In genomic region chr8:71495039-71495438, GRCm38 (mm10) we compare ENCODE assay signal across 8 mouse cellular contexts. TPM values are rescaled to one million over a fixed set of nuclear protein-coding genes. Genes with fewer than 3 reads are reported as not detected.
DNase-seq lines count a peak whose midpoint lies in the region; ATAC-seq and TF ChIP-seq lines count a peak whose summit lies in the region.

No protein-coding gene starts in this region.

- peak; percentile 38 for TF ChIP-seq CTCF in C2C12 (IDR thresholded peaks at IDR 0.05; ENCODE audit: control insufficient read depth, insufficient read depth, insufficient read length)

- 26% methylated on average over 16 of the region's 16 CpGs for WGBS in heart, embryonic 12.5 days
- WGBS in kidney, embryonic 15.5 days: 19% methylated on average over 16 of the region's 16 CpGs
- WGBS in liver, embryonic 11.5 days: 33% methylated on average over 16 of the region's 16 CpGs

- H3K4me3 ChIP-seq in C2C12 (ENCODE audit: insufficient read depth, poor library complexity, severe bottlenecking): no peak overlapping the region
- H3K4me3 ChIP-seq in heart, embryonic 12.5 days: no peak overlapping the region
- no peak overlapping the region for H3K4me3 ChIP-seq in kidney, embryonic 15.5 days (replicated peaks)
- H3K4me3 ChIP-seq in liver, embryonic 11.5 days (ENCODE audit: low read depth, low read length): no peak overlapping the region

- peaks cover 8% of the 10 kb centered on the region for H3K79me2 ChIP-seq in C2C12 (ENCODE audit: control insufficient read depth, insufficient read depth)

- peak; percentile 91 for DNase-seq in brain, adult 2 months (ENCODE audit: low read depth, low spot score)
- DNase-seq in liver, embryonic 11.5 days (ENCODE audit: low spot score): peak; percentile 76
- DNase-seq in natural killer cell, adult 2 months (ENCODE audit: low spot score in 2 of 2): peak; percentile 64 to 82
- DNase-seq in splenic B cell, adult 2 months (ENCODE audit: low read depth, low spot score): peak; percentile 90

- ATAC-seq in erythroblast, adult 5-6 weeks (replicated peaks; ENCODE audit: low FRiP score, poor library complexity, severe bottlenecking): peak; percentile 79
- peak; percentile 37; the same call in 1 of the 2 replicates for ATAC-seq in heart, embryonic 12.5 days (ENCODE audit: insufficient number of reproducible peaks, low FRiP score)
- ATAC-seq in kidney, embryonic 15.5 days (replicated peaks; ENCODE audit: low FRiP score): peak; percentile 24; the same call in 1 of the 2 replicates
- peak; percentile 57 for ATAC-seq in liver, embryonic 11.5 days (replicated peaks; ENCODE audit: low FRiP score)

- H3ac ChIP-seq in C2C12 (ENCODE audit: control insufficient read depth, insufficient read length, low read depth): no peak overlapping the region

- H3K79me3 ChIP-seq in C2C12 (ENCODE audit: low read depth): peaks cover under 1% of the 10 kb centered on the region

- H3K9ac ChIP-seq in heart, embryonic 12.5 days: no peak overlapping the region
- no peak overlapping the region for H3K9ac ChIP-seq in kidney, embryonic 15.5 days
- H3K9ac ChIP-seq in liver, embryonic 11.5 days (ENCODE audit: low read depth, low read length): no peak overlapping the region

- H3K36me3 ChIP-seq in C2C12 (ENCODE audit: control insufficient read depth, insufficient read depth): peaks cover 17% of the 10 kb centered on the region
- H3K36me3 ChIP-seq in heart, embryonic 12.5 days: peaks cover 40% of the 10 kb centered on the region
- peaks cover 43% of the 10 kb centered on the region for H3K36me3 ChIP-seq in kidney, embryonic 15.5 days
- peaks cover 26% of the 10 kb centered on the region for H3K36me3 ChIP-seq in liver, embryonic 11.5 days (ENCODE audit: control insufficient read depth, insufficient read depth, low read length)
- no peaks in the 10 kb centered on the region; the same call in 1 of the 2 replicates for H3K36me3 ChIP-seq in splenic B cell, adult 2 months (ENCODE audit: control insufficient read depth, insufficient read depth, low read length, poor library complexity, severe bottlenecking)

- no peaks in the 10 kb centered on the region for H3K27me3 ChIP-seq in C2C12 (ENCODE audit: control insufficient read depth, insufficient read depth, insufficient read length)
- H3K27me3 ChIP-seq in heart, embryonic 12.5 days (replicated peaks): no peaks in the 10 kb centered on the region
- H3K27me3 ChIP-seq in kidney, embryonic 15.5 days: no peaks in the 10 kb centered on the region
- no peaks in the 10 kb centered on the region for H3K27me3 ChIP-seq in liver, embryonic 11.5 days (replicated peaks; ENCODE audit: control insufficient read depth, insufficient read depth, low read length)
- H3K27me3 ChIP-seq in splenic B cell, adult 2 months (ENCODE audit: control insufficient read depth, insufficient read depth, low read length, poor library complexity, severe bottlenecking): no peaks in the 10 kb centered on the region

- H3K4me1 ChIP-seq in heart, embryonic 12.5 days (replicated peaks): peaks cover 50% of the 10 kb centered on the region
- H3K4me1 ChIP-seq in kidney, embryonic 15.5 days: peaks cover 52% of the 10 kb centered on the region
- peaks cover 22% of the 10 kb centered on the region for H3K4me1 ChIP-seq in liver, embryonic 11.5 days (replicated peaks; ENCODE audit: control insufficient read depth, insufficient read depth, low read length)

- H3K9me3 ChIP-seq in heart, embryonic 12.5 days (replicated peaks): no peaks in the 10 kb centered on the region
- no peaks in the 10 kb centered on the region for H3K9me3 ChIP-seq in kidney, embryonic 15.5 days (replicated peaks)
- no peaks in the 10 kb centered on the region for H3K9me3 ChIP-seq in liver, embryonic 11.5 days (ENCODE audit: control insufficient read depth, low read length)

- peak overlapping the region; percentile 27; the same call in 1 of the 2 replicates for H3K4me2 ChIP-seq in heart, embryonic 12.5 days
- H3K4me2 ChIP-seq in kidney, embryonic 15.5 days: peak overlapping the region; percentile 35; the same call in 1 of the 2 replicates
- no peak overlapping the region for H3K4me2 ChIP-seq in liver, embryonic 11.5 days

- peak overlapping the region; percentile 80 for H3K27ac ChIP-seq in heart, embryonic 12.5 days (ENCODE audit: poor library complexity, severe bottlenecking)
- H3K27ac ChIP-seq in kidney, embryonic 15.5 days: peak overlapping the region; percentile 90
- H3K27ac ChIP-seq in liver, embryonic 11.5 days (ENCODE audit: low read depth, low read length): no peak overlapping the region

TF ChIP-seq in C2C12, 6 proteins besides CTCF, POLR2A, EP300 and RAD21:
- TF ChIP-seq CEBPB (IDR thresholded peaks at IDR 0.05; ENCODE audit: low read depth) (no peak), MAX (IDR thresholded peaks at IDR 0.05) (no peak), USF1 (IDR thresholded peaks at IDR 0.05; ENCODE audit: low read depth) (no peak), FOSL1 (IDR thresholded peaks at IDR 0.05; ENCODE audit: insufficient read depth, low read length, poor library complexity, severe bottlenecking) (no peak), MYOD1 (IDR thresholded peaks at IDR 0.05; ENCODE audit: control insufficient read depth, insufficient read length, low read depth) (no peak), MYOG (IDR thresholded peaks at IDR 0.05; ENCODE audit: control insufficient read depth, extremely low read depth, insufficient read length) (no peak)

RNA-seq across cellular contexts. Expression of gene Gtpbp3, which starts 7.1 kb away (rescaled TPM):
- 21.4 TPM for polyA plus RNA-seq in C2C12 (2012; fragmentation: generic; extraction: Trizol)
- total RNA-seq in erythroblast, adult 5-6 weeks (2015; ENCODE audit: low replicate concordance): 0.58 and 3.1 TPM in 2 replicates
- 1.7 and 3.9 TPM in 2 replicates for total RNA-seq in erythroblast, adult 5-6 weeks (2017; ENCODE audit: low replicate concordance)
- polyA plus RNA-seq in heart, embryonic 12.5 days (2016; fragmentation: Nextera tagmentation; extraction: Ambion mirVana): 11.6 and 12.8 TPM in 2 replicates
- 21.3 and 22.9 TPM in 2 replicates for polyA plus RNA-seq in kidney, embryonic 15.5 days (2015; fragmentation: Nextera tagmentation; extraction: Ambion mirVana)
- polyA plus RNA-seq in liver, embryonic 11.5 days (2014; fragmentation: Nextera tagmentation; extraction: Ambion mirVana): 9.5 and 10.4 TPM in 2 replicates

RNA-seq across cellular contexts. Expression of gene Ano8, which starts 9.3 kb away (rescaled TPM):
- polyA plus RNA-seq in C2C12 (2012; fragmentation: generic; extraction: Trizol): 22.1 TPM
- total RNA-seq in erythroblast, adult 5-6 weeks (2015; ENCODE audit: low replicate concordance): 0.21 TPM in 1 of 2 replicates, not detected in the other
- 0.14 TPM in 1 of 2 replicates, not detected in the other for total RNA-seq in erythroblast, adult 5-6 weeks (2017; ENCODE audit: low replicate concordance)
- 2.7 and 3.8 TPM in 2 replicates for polyA plus RNA-seq in heart, embryonic 12.5 days (2016; fragmentation: Nextera tagmentation; extraction: Ambion mirVana)
- 1.4 and 2.0 TPM in 2 replicates for polyA plus RNA-seq in kidney, embryonic 15.5 days (2015; fragmentation: Nextera tagmentation; extraction: Ambion mirVana)
- 0.60 and 0.96 TPM in 2 replicates for polyA plus RNA-seq in liver, embryonic 11.5 days (2014; fragmentation: Nextera tagmentation; extraction: Ambion mirVana)

RNA-seq across cellular contexts. Expression of gene Plvap, which starts 16.5 kb away (rescaled TPM):
- polyA plus RNA-seq in C2C12 (2012; fragmentation: generic; extraction: Trizol): 0.07 TPM
- total RNA-seq in erythroblast, adult 5-6 weeks (2015; ENCODE audit: low replicate concordance): 0.84 TPM in 1 of 2 replicates, not detected in the other
- total RNA-seq in erythroblast, adult 5-6 weeks (2017; ENCODE audit: low replicate concordance): 0.26 TPM in 1 of 2 replicates, not detected in the other
- polyA plus RNA-seq in heart, embryonic 12.5 days (2016; fragmentation: Nextera tagmentation; extraction: Ambion mirVana): 184 and 202 TPM in 2 replicates
- polyA plus RNA-seq in kidney, embryonic 15.5 days (2015; fragmentation: Nextera tagmentation; extraction: Ambion mirVana): 136 and 143 TPM in 2 replicates
- 56.0 and 57.3 TPM in 2 replicates for polyA plus RNA-seq in liver, embryonic 11.5 days (2014; fragmentation: Nextera tagmentation; extraction: Ambion mirVana)

RNA-seq across cellular contexts. Expression of gene Dda1, which starts 26.0 kb away (rescaled TPM):
- 104 TPM for polyA plus RNA-seq in C2C12 (2012; fragmentation: generic; extraction: Trizol)
- total RNA-seq in erythroblast, adult 5-6 weeks (2015; ENCODE audit: low replicate concordance): 7.7 and 15.0 TPM in 2 replicates
- 5.7 and 7.9 TPM in 2 replicates for total RNA-seq in erythroblast, adult 5-6 weeks (2017; ENCODE audit: low replicate concordance)
- polyA plus RNA-seq in heart, embryonic 12.5 days (2016; fragmentation: Nextera tagmentation; extraction: Ambion mirVana): 85.4 and 89.9 TPM in 2 replicates
- 98.1 and 106 TPM in 2 replicates for polyA plus RNA-seq in kidney, embryonic 15.5 days (2015; fragmentation: Nextera tagmentation; extraction: Ambion mirVana)
- 94.1 and 98.2 TPM in 2 replicates for polyA plus RNA-seq in liver, embryonic 11.5 days (2014; fragmentation: Nextera tagmentation; extraction: Ambion mirVana)

RNA-seq across cellular contexts. Expression of gene Mrpl34, which starts 30.3 kb away (rescaled TPM):
- polyA plus RNA-seq in C2C12 (2012; fragmentation: generic; extraction: Trizol): 121 TPM
- total RNA-seq in erythroblast, adult 5-6 weeks (2015; ENCODE audit: low replicate concordance): 1.9 and 20.9 TPM in 2 replicates
- total RNA-seq in erythroblast, adult 5-6 weeks (2017; ENCODE audit: low replicate concordance): 6.0 and 12.1 TPM in 2 replicates
- 172 and 175 TPM in 2 replicates for polyA plus RNA-seq in heart, embryonic 12.5 days (2016; fragmentation: Nextera tagmentation; extraction: Ambion mirVana)
- polyA plus RNA-seq in kidney, embryonic 15.5 days (2015; fragmentation: Nextera tagmentation; extraction: Ambion mirVana): 178 and 198 TPM in 2 replicates
- 215 and 229 TPM in 2 replicates for polyA plus RNA-seq in liver, embryonic 11.5 days (2014; fragmentation: Nextera tagmentation; extraction: Ambion mirVana)

Comparison
In these comparisons a context has a peak if more than half of its experiments do, and no peak if none do; other contexts are left out.
1. ATAC-seq: peak in every context shown above with its lines; median percentile 79 in erythroblast, adult 5-6 weeks; 57 in liver, embryonic 11.5 days; 37 in heart, embryonic 12.5 days; 24 in kidney, embryonic 15.5 days.
2. RNA of gene Plvap, which starts 16.5 kb away (polyA plus RNA-seq): 184 to 202 TPM in heart, embryonic 12.5 days, 136 to 143 TPM in kidney, embryonic 15.5 days and 56.0 to 57.3 TPM in liver, embryonic 11.5 days; 0.07 TPM in C2C12 (single experiment); every median in the first group is over 10 times any median in the second.
3. Peak in every context shown above with its lines, with median percentiles within 50 percentile points of each other: DNase-seq.